Mouse (Mus musculus) bone marrow, adult 2 months (tissue): ENCODE measurements around the gene Gadl1. TPM values are rescaled to one million over a fixed set of nuclear protein-coding genes. Genes with fewer than 3 reads are reported as not detected.

ENCODE experiments used
- H3K27ac ChIP-seq: fragments of 200-500 bp; 2 replicates; pipeline ENCODE4 v1.5.1; 2012; ENCODE audit warnings: low read depth, mild to moderate bottlenecking, control low read depth, inconsistent platforms, low read length; ENCODE audit not compliant: control insufficient read depth, poor library complexity, insufficient read depth
- H3K4me1 ChIP-seq: fragments of 200-500 bp; 2 replicates; pipeline ENCODE4 v1.6.1; 2011; ENCODE audit warnings: low read length; ENCODE audit not compliant: control insufficient read depth, insufficient read depth
- H3K4me3 ChIP-seq: fragments of 200-500 bp; replicated peaks from 2 replicates; pipeline ENCODE3; 2011; ENCODE audit warnings: mild to moderate bottlenecking, low read depth, low read length, control low read depth; ENCODE audit not compliant: control insufficient read depth
- CTCF ChIP-seq: fragments of 200-500 bp; IDR thresholded peaks from 2 replicates; pipeline ENCODE4 v1.5.1; 2011; ENCODE audit warnings: low read length, control low read depth; ENCODE audit not compliant: control insufficient read depth, insufficient read depth
- POLR2A ChIP-seq: fragments of 200-500 bp; IDR thresholded peaks from 2 replicates; pipeline ENCODE4 v1.6.1; 2011; ENCODE audit warnings: low read depth, mild to moderate bottlenecking, control low read depth, low read length, borderline replicate concordance; ENCODE audit not compliant: control insufficient read depth
- WGBS: fragments of 180-500 bp; shearing (Covaris S2); methylation state at CpG from one replicate; pipeline ENCODE4 v1.1.7; 2018; 5-methylcytosine and 5-hydroxymethylcytosine counted together
- polyA plus RNA-seq: library from polyadenylated mRNA; stranded (reverse); fragments of >200 nt; gene quantifications from 2 replicates; pipeline ENCODE4 v1.2.4, GENCODE M21; 2011; ENCODE audit warnings: low replicate concordance; ENCODE audit not compliant: missing spikeins, insufficient read depth, insufficient read length

Gadl1 gene
- polyA plus RNA-seq, 1 experiment, result not detected

GRCm38 (mm10) chr9:116101842-116102241, 192.6 kb downstream of the Gadl1 start:
- H3K4me1 ChIP-seq, result no peaks in the 10 kb centered on the region; the same call in 1 of the 2 replicates
- no peak for TF ChIP-seq POLR2A
- no peak for TF ChIP-seq CTCF
- no peak overlapping the region for H3K4me3 ChIP-seq
- 36% methylated on average over 11 of the region's 11 CpGs for WGBS
- no peak overlapping the region for H3K27ac ChIP-seq

- Histone ChIP-seq H3K4me1 (no peaks in the 10 kb centered on the region; the same call in 1 of the 2 replicates), H3K27ac (no peak overlapping the region), H3K4me3 (no peak overlapping the region)
- WGBS, result 80% methylated on average over 17 of the region's 17 CpGs
- no peak for TF ChIP-seq CTCF
- no peak for TF ChIP-seq POLR2A
These were observed 195.5 kb downstream of the Gadl1 start for GRCm38 (mm10) chr9:116104770-116105169.

- TF ChIP-seq CTCF (no peak), POLR2A (no peak)
- H3K27ac ChIP-seq, result no peak overlapping the region
- no peak overlapping the region for H3K4me3 ChIP-seq
- no peaks in the 10 kb centered on the region for H3K4me1 ChIP-seq
- 67% methylated on average over 2 of the region's 2 CpGs for WGBS
These were observed 199.5 kb downstream of the Gadl1 start for GRCm38 (mm10) chr9:116108729-116109128.

GRCm38 (mm10) chr9:116111149-116111970, 202.1 kb downstream of the Gadl1 start:
- 45% methylated on average over 9 of the region's 9 CpGs for WGBS
- Histone ChIP-seq H3K4me3 (no peak overlapping the region), H3K4me1 (no peaks in the 10 kb centered on the region), H3K27ac (no peak overlapping the region)
- no peak for TF ChIP-seq CTCF
- TF ChIP-seq POLR2A, result no peak

- H3K27ac ChIP-seq, result no peak overlapping the region
- no peak for TF ChIP-seq POLR2A
- no peak for TF ChIP-seq CTCF
- WGBS, result 24% methylated on average over 4 of the region's 4 CpGs
- no peaks in the 10 kb centered on the region for H3K4me1 ChIP-seq
- no peak overlapping the region for H3K4me3 ChIP-seq
These were observed 205.1 kb downstream of the Gadl1 start for GRCm38 (mm10) chr9:116114339-116114738.

- 89% methylated on average over 7 of the region's 7 CpGs for WGBS
- H3K27ac ChIP-seq, result no peak overlapping the region
- TF ChIP-seq POLR2A, result no peak
- no peak for TF ChIP-seq CTCF
- no peaks in the 10 kb centered on the region for H3K4me1 ChIP-seq
- no peak overlapping the region for H3K4me3 ChIP-seq
These were observed 206.6 kb downstream of the Gadl1 start for GRCm38 (mm10) chr9:116115875-116116274.

GRCm38 (mm10) chr9:116118332-116118872, 209.1 kb downstream of the Gadl1 start:
- no peak for TF ChIP-seq POLR2A
- no peak for TF ChIP-seq CTCF
- Histone ChIP-seq H3K4me3 (no peak overlapping the region), H3K4me1 (peaks cover 7% of the 10 kb centered on the region), H3K27ac (no peak overlapping the region)
- WGBS, result 79% methylated on average over 8 of the region's 8 CpGs

- TF ChIP-seq CTCF (no peak), POLR2A (no peak)
- H3K27ac ChIP-seq, result no peak overlapping the region
- WGBS, result 77% methylated on average over 7 of the region's 7 CpGs
- no peak overlapping the region for H3K4me3 ChIP-seq
- peaks cover 7% of the 10 kb centered on the region for H3K4me1 ChIP-seq
These were observed 210.7 kb downstream of the Gadl1 start for GRCm38 (mm10) chr9:116119990-116120389.
